Mouse (Mus musculus) forebrain, embryonic 13.5 days (tissue): ENCODE results near the gene Slc9a2. TPM values are rescaled to one million over a fixed set of nuclear protein-coding genes. Genes with fewer than 3 reads are reported as not detected.

Experiments used
- ATAC-seq: fragments of 200-750 bp; cut with Nextera tagmentation; 2 replicates; pipeline ENCODE4 v1.8.0; 2017
- H3K27ac ChIP-seq: fragments of 300-500 bp; sonication (generic); 2 replicates; pipeline ENCODE4 v1.5.1; 2015; ENCODE audit warnings: inconsistent platforms, mild to moderate bottlenecking, moderate library complexity
- H3K27me3 ChIP-seq: fragments of 300-500 bp; sonication (generic); 2 replicates; pipeline ENCODE4 v1.6.1; 2015; ENCODE audit warnings: mild to moderate bottlenecking, inconsistent platforms
- H3K36me3 ChIP-seq: fragments of 300-500 bp; sonication (generic); 2 replicates; pipeline ENCODE4 v1.6.1; 2015; ENCODE audit warnings: mild to moderate bottlenecking, inconsistent platforms; ENCODE audit not compliant: poor library complexity, severe bottlenecking
- H3K4me1 ChIP-seq: fragments of 300-500 bp; sonication (generic); 2 replicates; pipeline ENCODE4 v1.6.1; 2015; ENCODE audit warnings: inconsistent platforms
- H3K4me2 ChIP-seq: fragments of 300-500 bp; sonication (generic); 2 replicates; pipeline ENCODE4 v1.6.1; 2015; ENCODE audit warnings: inconsistent platforms, mild to moderate bottlenecking, moderate library complexity
- H3K4me3 ChIP-seq: fragments of 300-500 bp; sonication (generic); 2 replicates; pipeline ENCODE4 v1.5.1; 2015; ENCODE audit warnings: mild to moderate bottlenecking, inconsistent platforms
- H3K9ac ChIP-seq: fragments of 300-500 bp; sonication (generic); 2 replicates; pipeline ENCODE4 v1.6.1; 2015; ENCODE audit warnings: mild to moderate bottlenecking, inconsistent platforms
- H3K9me3 ChIP-seq: fragments of 300-500 bp; sonication (generic); replicated peaks from 2 replicates; pipeline ENCODE4 v1.6.1; 2016; ENCODE audit warnings: inconsistent platforms
- WGBS: fragments of 180-500 bp; shearing (Covaris S2); methylation state at CpG from one replicate; pipeline ENCODE4 v1.1.7; 2015; 5-methylcytosine and 5-hydroxymethylcytosine counted together
- polyA plus RNA-seq: library from polyadenylated mRNA; unstranded; fragments of >200 nt; fragmentation: Nextera tagmentation; extraction: Ambion mirVana; gene quantifications from 2 replicates; pipeline ENCODE4 v1.2.1, GENCODE M21; 2015

The Slc9a2 gene
- polyA plus RNA-seq: 0.04 and 0.09 TPM in 2 replicates

DNA sequence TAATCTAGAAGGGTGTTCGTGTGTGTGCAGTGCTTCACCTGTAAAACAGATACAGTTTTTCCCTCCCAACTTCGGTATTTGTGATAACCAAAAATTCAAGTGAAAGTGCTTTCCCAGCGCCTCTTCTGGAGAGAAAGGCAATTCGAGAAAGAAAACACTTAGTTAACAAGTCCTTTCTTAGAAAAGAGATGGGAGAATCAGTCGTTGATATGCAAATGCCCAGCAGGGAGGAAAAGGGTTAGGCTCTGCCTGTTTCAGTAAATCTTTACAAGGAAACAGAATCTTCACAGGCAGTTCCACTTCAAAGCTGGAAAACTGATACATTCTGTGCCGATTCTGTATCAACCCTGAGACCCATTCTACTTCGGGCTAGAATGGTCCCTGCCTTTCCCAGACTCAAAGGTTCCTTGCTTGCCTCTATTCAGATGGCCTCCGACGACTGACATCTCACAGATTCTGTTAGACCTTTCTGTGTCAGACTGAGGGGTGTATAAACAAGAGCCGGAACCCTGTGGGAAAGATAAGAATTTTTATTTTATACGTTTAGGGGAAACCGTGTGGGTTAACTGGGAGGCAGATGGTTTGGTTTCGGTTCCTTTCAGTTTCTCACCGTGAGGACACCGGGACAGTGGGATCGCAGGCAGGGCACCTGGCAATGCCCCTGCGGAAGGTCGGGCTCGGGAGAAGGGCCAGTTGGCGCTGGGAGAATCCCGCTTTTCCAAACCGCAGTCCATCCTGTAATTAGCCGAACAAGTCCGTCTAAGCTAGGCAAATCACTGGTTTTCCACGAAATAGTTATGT, at the start of gene Slc9a2:
Slc9a2 (plus strand) TSS at position 508 of the 801 bp plus-strand sequence.
- ATAC-seq: peak; percentile 14; the same call in 1 of the 2 replicates
- Histone ChIP-seq H3K4me1 (peaks cover 19% of the 10 kb centered on the region), H3K27ac (no peak within 1 kb of the TSS), H3K4me3 (peak within 1 kb of the TSS; percentile 62), H3K27me3 (peaks cover 73% of the 10 kb centered on the region), H3K36me3 (no peaks in the 10 kb centered on the region), H3K9me3 (no peaks in the 10 kb centered on the region), H3K9ac (peak within 1 kb of the TSS; percentile 66), H3K4me2 (peak within 1 kb of the TSS; percentile 99)
- 3% methylated on average over 25 of the region's 25 CpGs for WGBS

DNA sequence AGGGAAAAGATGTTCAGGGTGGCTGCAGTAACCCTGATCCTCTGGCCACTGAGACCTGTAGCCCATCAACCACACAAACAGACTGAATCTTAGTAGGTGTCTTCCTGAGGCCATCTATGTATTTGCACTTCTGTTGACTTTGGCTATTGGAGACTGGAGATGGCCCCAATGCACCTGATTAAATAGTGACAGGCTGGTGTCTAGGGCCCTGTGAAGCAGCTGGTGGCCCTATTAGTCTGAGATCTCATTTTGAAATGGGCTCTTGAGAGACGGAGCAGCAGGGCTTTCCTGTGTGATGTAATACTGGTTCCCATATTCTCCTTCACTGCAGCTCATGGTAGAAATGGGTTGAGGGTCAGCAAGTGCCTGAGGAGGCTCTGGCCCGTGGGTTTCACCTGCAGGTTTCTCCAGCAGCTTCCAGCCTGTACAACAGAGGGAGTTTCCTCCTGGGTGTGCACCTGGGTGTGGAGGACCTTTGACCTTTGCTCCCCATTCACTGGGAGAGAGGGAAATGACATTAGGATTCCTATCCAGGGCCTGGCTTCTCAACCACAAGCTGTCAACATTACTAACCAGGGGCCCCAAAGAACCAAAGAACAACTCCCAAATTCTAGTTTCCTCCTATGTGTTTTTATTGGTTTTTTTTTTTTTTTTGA, 47.8 kb upstream of the Slc9a2 start:
- Histone ChIP-seq H3K4me2 (no peak overlapping the region), H3K4me3 (no peak overlapping the region), H3K36me3 (no peaks in the 10 kb centered on the region), H3K9ac (no peak overlapping the region), H3K27me3 (no peaks in the 10 kb centered on the region), H3K4me1 (no peaks in the 10 kb centered on the region), H3K27ac (no peak overlapping the region), H3K9me3 (no peaks in the 10 kb centered on the region)
- no peak for ATAC-seq
- 52% methylated on average over 2 of the region's 2 CpGs for WGBS

DNA sequence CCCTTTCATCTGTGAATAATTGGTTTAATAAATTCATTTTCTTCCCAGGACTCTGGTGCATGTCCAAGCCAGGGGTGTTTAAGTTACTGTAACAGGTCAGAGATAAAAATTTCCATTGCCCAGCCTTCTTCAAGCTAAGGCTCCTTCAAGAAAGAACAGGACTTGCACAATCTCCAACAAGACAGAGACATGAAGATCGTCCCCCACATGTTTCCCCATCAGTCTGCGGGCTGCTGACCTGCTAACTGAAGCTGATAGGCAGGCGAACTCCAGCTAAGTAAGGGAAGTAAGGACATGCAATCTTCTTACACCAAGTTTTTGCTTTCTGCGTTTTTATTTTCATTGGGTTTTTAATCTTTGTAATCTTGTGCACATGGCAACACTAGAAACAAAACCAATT, 45.8 kb upstream of the Slc9a2 start:
- Histone ChIP-seq H3K27ac (no peak overlapping the region), H3K9me3 (no peaks in the 10 kb centered on the region), H3K4me2 (no peak overlapping the region), H3K27me3 (no peaks in the 10 kb centered on the region), H3K9ac (no peak overlapping the region), H3K4me3 (no peak overlapping the region), H3K4me1 (no peaks in the 10 kb centered on the region), H3K36me3 (no peaks in the 10 kb centered on the region)
- ATAC-seq: no peak
- WGBS: 76% methylated on average over 4 of the region's 4 CpGs

DNA sequence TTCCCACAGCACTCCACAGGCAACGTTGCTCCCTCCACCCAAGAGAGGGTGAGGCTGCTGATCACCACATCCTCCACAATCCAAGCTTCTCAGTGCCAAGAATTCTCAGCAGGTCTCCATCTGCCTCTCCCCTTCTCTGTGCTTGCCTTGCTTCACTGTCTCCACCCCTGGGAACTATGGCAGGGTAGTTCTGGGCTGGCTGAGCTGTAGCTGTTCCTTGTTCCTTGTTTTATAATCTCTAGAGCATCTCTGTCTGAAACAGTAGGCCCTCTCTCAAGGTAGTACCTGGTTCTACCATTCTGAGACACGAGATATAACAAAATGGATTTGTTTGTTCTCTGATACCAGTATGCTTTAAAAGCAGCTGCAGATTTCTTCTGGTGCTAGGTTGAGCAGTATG, 32.1 kb upstream of the Slc9a2 start:
- Histone ChIP-seq H3K9me3 (no peaks in the 10 kb centered on the region), H3K9ac (no peak overlapping the region), H3K36me3 (no peaks in the 10 kb centered on the region), H3K4me3 (no peak overlapping the region), H3K27ac (no peak overlapping the region), H3K4me2 (no peak overlapping the region), H3K27me3 (no peaks in the 10 kb centered on the region), H3K4me1 (no peaks in the 10 kb centered on the region)
- WGBS: 77% methylated on average over 2 of the region's 2 CpGs
- no peak for ATAC-seq

DNA sequence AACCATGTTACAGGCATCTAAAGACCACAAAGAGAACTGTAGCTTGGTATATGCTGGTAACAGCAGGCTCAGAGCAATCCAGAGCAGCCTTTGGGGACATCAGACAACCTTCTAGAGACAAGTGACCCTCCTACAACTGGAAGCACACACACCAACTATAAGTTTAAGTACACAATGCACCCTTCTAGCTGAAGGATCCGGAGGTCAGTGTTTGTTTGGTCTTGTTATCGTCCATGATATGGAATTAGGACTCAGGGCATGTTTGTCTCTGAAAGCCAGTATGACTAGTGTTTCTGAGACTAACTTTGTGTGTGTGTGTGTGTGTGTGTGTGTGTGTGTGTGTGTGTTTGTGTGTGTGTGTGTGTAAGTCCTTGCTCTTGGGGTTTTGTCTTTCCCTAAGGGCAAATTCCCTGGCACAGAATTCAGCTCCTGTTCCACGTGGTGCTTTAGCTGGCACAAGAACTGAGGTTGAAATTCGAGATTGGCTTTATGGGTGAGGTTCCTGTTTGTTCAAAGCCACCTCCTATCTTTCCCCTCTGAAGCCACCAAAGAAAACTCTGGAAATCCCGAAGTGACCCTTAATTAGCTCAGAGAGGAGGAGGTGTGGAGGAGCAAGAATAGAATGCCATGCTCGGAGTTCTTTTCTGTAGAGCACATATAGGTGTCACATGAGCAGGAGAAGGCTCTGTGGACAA, 29.4 kb upstream of the Slc9a2 start:
- Histone ChIP-seq H3K27me3 (no peaks in the 10 kb centered on the region), H3K9me3 (no peaks in the 10 kb centered on the region), H3K4me3 (no peak overlapping the region), H3K36me3 (no peaks in the 10 kb centered on the region), H3K27ac (no peak overlapping the region), H3K4me2 (no peak overlapping the region), H3K4me1 (no peaks in the 10 kb centered on the region), H3K9ac (no peak overlapping the region)
- ATAC-seq: no peak
- WGBS: 72% methylated on average over 6 of the region's 6 CpGs

DNA sequence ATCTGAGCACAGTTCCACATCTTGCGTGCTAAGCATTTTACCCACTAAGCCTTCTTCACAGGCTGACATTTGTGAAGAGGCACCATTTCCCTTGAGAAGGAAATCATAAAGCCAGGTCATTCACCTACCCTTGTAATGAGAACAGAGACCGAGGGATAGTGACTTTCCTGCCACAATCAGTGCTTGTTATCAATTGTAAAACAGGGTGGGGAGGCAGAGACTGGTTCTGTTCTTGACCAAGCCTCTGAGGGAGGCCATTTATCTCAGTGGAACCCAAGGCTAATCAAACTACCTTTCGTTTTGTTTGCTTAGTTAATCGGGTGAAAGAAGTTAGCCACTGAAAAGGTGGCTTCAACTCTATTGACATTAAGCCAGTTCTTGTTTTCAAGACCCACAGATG, 23.3 kb upstream of the Slc9a2 start:
- Histone ChIP-seq H3K27ac (no peak overlapping the region), H3K9ac (no peak overlapping the region), H3K4me2 (no peak overlapping the region), H3K4me3 (no peak overlapping the region), H3K9me3 (no peaks in the 10 kb centered on the region), H3K27me3 (no peaks in the 10 kb centered on the region), H3K36me3 (no peaks in the 10 kb centered on the region), H3K4me1 (no peaks in the 10 kb centered on the region)
- 86% methylated on average over 4 of the region's 4 CpGs for WGBS
- no peak for ATAC-seq

DNA sequence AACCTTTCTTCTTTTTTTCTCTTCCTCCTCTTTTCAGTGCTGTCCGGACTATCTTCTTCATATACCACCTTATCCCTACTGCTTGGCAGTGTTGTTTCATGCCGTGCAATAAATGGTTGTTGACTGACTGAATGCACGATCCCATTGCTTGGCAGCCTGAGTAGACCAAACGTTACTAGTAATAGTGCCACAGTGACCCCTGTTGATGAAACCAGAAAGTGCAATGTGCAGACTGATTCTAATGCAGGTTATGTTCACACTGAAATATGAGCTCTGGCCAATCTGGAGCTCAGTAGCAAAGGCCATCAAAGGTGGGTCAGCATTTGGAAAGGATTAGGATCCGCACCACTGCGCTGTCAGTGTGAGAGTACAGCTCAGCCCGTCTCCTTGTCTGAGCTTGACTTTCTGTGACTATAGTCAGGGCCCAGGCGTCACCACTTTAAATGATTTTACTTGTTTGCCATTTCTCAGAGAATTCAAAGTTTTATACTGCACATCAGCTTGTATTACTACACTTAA, 22.3 kb upstream of the Slc9a2 start:
- no peak for ATAC-seq
- H3K36me3 ChIP-seq: no peaks in the 10 kb centered on the region
- H3K4me1 ChIP-seq: no peaks in the 10 kb centered on the region
- no peak overlapping the region for H3K9ac ChIP-seq
- no peaks in the 10 kb centered on the region for H3K9me3 ChIP-seq
- no peaks in the 10 kb centered on the region for H3K27me3 ChIP-seq
- H3K4me3 ChIP-seq: no peak overlapping the region
- no peak overlapping the region for H3K27ac ChIP-seq
- 56% methylated on average over 8 of the region's 8 CpGs for WGBS
- no peak overlapping the region for H3K4me2 ChIP-seq

DNA sequence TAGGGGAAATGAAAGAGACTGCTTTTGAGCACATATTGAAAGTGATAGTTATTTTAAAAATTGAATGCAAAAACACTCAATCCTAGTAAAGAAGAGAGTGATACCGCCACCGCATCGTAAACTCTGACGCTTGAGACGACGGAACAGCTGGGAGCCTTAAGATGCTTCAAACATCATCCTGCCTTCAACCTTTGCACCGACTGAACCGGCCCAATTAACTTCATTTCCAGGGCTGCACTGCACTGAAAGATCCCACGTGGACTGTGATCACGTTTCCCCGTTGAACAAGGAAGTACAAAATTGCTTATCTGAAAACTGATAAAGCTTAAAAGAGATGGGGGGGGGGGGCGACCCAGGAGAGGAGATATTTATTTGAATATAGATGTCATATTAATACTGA, 21.4 kb upstream of the Slc9a2 start:
- 85% methylated on average over 12 of the region's 12 CpGs for WGBS
- no peak overlapping the region for H3K4me2 ChIP-seq
- H3K4me3 ChIP-seq: no peak overlapping the region
- H3K27me3 ChIP-seq: no peaks in the 10 kb centered on the region
- H3K4me1 ChIP-seq: no peaks in the 10 kb centered on the region
- H3K9me3 ChIP-seq: no peaks in the 10 kb centered on the region
- H3K27ac ChIP-seq: no peak overlapping the region
- H3K36me3 ChIP-seq: no peaks in the 10 kb centered on the region
- no peak overlapping the region for H3K9ac ChIP-seq
- ATAC-seq: no peak

DNA sequence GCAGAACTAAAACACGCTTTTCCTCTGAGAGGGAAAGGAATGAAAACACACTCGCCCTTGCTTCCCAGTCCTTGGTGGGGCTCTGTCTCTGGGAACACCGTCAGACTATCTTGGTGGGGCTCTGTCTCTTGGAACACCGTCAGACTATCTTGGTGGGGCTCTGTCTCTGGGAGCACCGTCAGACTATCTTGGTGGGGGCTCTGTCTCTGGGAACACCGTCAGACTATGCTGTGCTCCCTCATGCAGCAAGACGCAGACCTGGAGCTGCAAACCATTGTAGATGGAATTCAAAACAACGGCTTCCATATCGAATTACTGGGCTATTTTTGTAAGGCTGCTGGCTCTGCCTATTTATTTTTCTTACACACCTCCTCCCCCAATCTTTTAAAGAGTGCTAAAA, 20.9 kb upstream of the Slc9a2 start:
- 86% methylated on average over 9 of the region's 9 CpGs for WGBS
- H3K27me3 ChIP-seq: no peaks in the 10 kb centered on the region
- H3K4me2 ChIP-seq: no peak overlapping the region
- no peak for ATAC-seq
- no peaks in the 10 kb centered on the region for H3K4me1 ChIP-seq
- no peak overlapping the region for H3K9ac ChIP-seq
- H3K9me3 ChIP-seq: no peaks in the 10 kb centered on the region
- H3K27ac ChIP-seq: no peak overlapping the region
- H3K36me3 ChIP-seq: no peaks in the 10 kb centered on the region
- no peak overlapping the region for H3K4me3 ChIP-seq

DNA sequence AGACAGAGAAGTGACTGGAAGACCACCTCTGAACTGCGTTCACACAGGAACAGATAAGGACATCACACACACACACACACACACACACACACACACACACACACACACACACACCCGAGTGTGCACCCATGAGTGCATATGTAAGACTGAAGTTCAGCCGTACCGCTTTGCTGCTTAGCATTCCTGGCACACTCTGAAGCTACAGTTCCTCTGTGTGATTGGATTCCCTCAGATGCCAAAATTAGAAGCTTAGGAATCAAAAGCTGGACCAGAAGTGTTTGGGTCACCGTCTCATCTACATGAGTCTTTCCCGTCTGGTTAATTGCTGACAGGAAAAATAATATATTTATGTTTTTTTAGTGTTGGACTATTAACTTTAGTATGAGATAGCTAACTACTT, 19.5 kb upstream of the Slc9a2 start:
- ATAC-seq: no peak
- no peak overlapping the region for H3K27ac ChIP-seq
- H3K9me3 ChIP-seq: no peaks in the 10 kb centered on the region
- H3K4me2 ChIP-seq: no peak overlapping the region
- no peaks in the 10 kb centered on the region for H3K27me3 ChIP-seq
- no peaks in the 10 kb centered on the region for H3K36me3 ChIP-seq
- H3K4me1 ChIP-seq: no peaks in the 10 kb centered on the region
- 96% methylated on average over 5 of the region's 6 CpGs for WGBS
- H3K4me3 ChIP-seq: no peak overlapping the region
- H3K9ac ChIP-seq: no peak overlapping the region

DNA sequence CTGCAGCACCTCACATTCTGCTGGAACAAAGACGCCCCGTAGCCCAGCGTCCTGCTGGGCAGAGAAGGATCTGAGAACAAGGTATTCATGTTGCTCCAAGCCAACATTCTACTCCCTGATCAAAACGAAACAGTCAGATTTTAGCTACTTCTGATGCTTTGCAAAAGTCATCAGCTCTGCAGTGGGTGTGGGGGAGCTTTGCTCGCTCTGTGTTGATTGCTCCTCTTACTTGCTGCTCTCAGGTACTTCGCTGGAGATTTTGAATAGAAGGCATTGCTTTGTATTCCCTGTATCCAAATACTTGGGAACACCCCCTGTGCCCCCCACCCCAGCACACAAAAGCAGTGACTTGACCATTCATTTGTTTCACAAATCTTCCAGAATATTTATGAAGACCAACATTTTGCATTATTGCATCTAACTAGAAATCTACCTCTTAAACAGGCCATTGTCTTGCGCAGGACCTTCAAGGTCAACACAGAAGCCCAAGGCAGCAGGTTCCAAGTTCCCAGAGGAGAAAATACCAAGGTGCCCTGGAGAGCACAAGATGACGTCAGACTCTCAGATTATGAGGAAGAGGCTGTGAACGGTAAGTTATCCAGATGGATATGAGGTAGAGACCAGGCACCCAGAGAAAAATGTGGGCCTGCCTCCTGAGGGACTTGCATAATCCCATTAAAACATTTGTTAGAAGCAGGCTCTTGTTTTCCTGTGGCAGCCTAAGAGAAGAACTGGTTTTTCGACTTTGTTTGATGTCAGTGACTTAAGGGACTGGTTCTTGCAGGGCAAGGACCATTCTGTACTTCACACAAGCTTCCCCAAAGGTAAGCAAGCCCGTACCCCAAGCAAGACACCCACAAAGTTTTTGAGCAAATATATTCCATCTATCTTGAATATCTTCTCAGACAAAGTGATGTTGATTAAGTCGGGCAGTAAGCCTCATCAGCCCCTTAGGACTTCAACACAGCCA, 14.7 kb upstream of the Slc9a2 start:
- no peaks in the 10 kb centered on the region for H3K9me3 ChIP-seq
- no peak overlapping the region for H3K4me3 ChIP-seq
- 39% methylated on average over 12 of the region's 12 CpGs for WGBS
- H3K36me3 ChIP-seq: no peaks in the 10 kb centered on the region
- H3K9ac ChIP-seq: no peak overlapping the region
- H3K27me3 ChIP-seq: no peaks in the 10 kb centered on the region
- no peaks in the 10 kb centered on the region for H3K4me1 ChIP-seq
- ATAC-seq: no peak
- H3K27ac ChIP-seq: no peak overlapping the region
- no peak overlapping the region for H3K4me2 ChIP-seq
